Mouse (Mus musculus): Measurements from ENCODE around the gene Fxyd5.

Gene Fxyd5

DNA sequence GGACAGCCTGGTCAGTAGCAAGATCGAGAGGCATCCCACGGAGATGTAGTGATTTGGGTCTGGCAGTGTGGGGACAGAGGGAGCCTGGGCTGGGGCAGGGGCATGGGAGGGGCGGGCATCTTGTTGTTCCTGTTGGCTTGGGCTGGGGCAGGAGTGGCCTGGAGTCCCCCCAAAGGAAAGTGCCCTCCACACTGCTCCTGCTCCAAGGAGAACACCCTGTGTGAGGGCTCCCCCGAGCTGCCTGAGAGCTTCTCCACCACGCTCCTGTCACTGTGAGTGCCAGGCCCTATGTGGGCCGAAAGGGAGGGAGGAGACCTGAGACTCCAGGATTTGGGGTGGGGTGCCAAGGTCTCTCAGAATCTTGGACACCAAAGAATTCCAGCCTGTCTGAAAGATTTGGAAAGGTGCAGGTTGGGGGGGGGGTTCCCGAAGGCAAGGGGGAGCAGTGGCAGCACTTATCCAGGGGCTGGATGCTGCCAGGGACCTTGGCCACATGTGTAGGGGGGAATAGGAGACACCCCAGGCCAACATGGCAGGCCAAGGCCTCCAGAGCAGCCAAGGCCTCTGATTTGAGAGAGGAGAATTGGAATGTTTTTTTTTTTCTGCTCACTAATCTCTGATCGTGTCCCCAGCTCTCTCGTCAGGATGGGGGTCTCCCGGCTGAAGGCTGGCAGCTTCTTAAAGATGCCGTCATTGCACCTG lies 17.8 kb upstream of the Fxyd5 start:
- DNase-seq: no peak

DNA sequence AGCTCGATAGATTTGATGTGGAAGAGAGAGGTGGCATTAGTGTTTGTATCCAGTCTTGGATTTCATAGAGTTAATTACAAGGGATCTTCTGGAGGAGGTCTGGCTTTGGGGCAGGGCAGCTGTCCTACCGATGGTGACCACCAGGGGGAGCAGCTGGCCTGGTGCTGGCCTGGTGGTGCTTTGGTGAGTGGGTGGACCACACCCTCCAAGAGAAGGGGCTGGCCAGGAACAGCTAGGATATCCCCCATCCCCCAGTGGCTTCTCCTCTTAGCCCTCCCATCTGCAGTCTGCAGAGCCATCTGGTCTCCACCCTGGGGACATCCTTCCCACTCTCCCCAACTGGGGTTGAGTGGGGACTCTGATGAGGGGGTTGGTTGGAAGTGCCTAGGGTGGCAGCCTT lies 16.8 kb upstream of the Fxyd5 start, which contains the start of gene Lgi4:
Lgi4 (plus strand) TSS at position 235 of the 400 bp plus-strand sequence.
- peak; percentile 94 for DNase-seq

DNA sequence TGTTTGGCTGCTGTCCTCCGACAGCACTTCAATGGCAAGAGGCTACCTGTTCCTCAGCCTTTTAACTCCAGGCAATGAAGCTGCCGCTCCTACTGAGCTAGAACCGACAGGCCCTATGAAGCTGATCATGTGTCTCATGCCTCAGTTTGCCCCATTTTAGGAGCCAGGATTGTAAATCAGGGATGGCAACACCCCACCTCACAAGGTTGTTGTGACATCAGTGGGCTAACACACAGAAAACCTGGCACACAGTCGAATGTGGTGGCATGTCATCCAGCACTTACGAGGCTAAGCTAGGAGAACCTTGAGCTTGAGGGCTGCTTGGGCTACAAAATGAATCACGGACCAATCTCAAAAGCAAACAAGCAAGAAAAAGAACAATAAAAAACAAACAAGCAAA lies 15.9 kb upstream of the Fxyd5 start:
- DNase-seq: no peak

DNA sequence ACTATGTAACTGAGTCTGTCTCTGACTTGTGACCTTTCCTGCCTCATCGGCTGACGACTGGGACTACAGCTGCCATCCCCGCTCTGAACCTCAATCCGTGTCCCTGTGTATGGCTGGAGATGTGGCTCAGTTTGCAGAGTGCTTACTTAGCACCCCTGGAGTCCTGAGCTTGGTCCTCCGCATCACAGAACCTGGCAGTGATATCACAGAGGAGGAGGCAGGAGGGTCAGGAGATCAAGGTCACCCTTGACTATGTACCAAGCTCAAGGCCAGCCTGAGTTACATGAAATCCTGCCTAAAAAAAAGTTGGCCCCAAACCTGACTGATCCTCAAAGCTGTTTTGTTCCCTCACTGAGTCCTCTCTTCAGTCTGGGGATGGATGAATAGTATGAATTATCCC lies 15.4 kb upstream of the Fxyd5 start:
- no peak for DNase-seq

DNA sequence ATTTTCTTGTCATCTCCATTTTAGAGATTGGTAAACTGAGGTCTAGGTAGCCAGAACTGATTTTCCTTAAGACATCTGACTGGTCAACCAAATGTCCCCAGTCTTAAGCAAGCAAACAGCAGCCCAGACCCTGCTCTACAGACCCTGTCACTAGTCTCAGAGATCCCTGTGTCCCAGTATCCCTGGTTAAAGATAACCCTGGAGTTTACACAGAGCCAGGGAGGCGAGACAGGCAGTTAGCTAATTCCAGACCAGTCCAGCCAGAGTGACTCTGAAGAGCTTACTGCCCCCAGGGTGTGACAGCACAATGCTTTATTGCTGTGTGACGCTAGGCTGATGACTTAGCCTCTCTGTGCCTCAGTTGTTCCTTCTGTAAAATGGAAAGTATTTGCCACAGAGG lies 14.8 kb upstream of the Fxyd5 start, which contains the start of gene Fxyd1:
Fxyd1 (minus strand) TSS at position 129 of the 400 bp plus-strand sequence.
- no peak for DNase-seq

DNA sequence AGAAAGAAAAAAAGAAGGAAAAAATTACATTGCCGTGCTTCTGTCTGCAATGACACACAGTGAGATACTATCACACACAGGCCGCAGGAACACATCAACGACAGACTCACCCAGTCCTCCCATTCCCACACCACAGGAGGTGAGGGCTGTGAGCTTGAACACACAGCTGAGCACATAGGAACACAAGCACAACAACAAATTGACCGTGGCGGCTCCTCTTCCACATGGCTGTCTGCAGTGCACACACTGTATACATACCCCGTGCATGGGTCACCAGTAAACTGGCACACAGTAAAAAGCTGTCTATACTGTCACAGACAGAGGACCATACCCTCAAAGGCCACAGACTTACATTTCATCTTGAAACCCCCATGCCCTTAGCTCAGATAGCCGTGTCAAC lies 14.2 kb upstream of the Fxyd5 start:
- no peak for DNase-seq

DNA sequence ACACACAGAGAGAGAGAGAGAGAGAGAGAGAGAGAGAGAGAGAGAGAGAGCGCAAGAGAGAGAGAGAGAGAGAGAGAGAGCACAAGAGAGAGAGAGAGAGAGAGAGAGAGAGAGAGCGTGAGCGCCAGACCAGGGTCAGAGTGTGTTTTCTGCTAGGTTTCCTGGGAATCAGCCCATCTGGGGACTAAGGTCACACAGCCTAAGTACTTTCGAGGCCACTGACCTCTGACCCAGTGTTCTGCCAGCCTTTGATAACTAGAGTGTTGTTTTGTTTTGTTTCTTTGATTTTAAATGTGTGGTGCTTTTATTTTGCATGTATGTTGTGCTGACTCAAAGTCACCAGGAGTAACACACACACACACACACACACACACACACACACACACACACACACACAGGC lies 13.6 kb upstream of the Fxyd5 start:
- peak; percentile 57 for DNase-seq

DNA sequence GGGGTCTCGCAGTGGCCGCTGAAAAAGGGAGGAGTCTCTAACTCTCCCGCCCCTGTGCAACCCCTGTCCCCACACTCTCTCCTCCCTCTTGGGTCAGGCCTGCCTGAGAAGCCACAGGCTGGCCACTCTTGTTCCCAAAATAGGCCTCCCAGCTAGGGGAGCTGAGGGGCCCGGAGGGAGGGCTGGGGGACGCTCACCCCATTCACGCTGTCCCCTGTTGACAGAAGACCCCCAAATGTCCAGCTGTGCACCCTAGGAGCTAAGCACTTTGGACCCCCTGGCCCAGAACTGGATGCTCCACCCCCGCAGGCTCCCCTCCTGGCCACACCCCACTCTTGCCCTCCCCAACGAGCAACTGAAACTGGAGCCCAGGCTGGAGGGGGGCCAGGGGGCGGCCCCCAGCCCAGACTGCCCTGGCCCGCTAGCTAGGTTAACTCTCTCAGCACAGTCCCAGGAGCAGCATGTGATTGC lies 13.1 kb upstream of the Fxyd5 start:
- peak; percentile 91 for DNase-seq

DNA sequence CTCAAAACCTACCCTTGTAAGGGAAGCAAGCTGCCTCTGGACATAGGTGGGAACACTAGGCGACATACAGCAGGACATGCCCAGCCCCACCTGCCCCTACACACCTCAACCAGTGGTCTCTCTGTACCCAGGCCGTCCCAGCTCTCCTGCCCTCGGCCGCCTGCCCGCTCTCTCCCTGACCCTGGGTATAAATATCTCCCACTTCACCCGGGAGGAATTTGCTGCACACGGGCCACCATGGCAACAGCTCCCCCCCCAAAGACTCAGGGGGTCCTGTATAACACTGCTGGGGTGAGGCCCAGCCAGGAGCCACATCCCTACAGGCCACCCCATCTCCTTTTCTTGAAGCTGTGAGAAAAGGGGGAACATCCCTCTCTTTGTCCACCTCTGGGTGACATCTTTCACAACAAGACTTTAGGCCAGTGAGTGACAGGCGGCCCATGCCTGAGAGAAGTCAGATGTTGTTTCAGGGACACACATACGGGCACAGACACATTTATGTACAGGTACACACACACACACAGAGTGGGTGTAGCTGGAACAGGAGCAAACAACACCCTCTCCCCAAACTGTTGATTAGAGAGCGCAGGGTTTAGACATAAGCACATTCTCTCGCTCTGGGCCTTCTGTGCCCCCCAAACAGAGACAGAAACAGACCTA lies 12.5 kb upstream of the Fxyd5 start:
- peak; percentile 54 for DNase-seq

DNA sequence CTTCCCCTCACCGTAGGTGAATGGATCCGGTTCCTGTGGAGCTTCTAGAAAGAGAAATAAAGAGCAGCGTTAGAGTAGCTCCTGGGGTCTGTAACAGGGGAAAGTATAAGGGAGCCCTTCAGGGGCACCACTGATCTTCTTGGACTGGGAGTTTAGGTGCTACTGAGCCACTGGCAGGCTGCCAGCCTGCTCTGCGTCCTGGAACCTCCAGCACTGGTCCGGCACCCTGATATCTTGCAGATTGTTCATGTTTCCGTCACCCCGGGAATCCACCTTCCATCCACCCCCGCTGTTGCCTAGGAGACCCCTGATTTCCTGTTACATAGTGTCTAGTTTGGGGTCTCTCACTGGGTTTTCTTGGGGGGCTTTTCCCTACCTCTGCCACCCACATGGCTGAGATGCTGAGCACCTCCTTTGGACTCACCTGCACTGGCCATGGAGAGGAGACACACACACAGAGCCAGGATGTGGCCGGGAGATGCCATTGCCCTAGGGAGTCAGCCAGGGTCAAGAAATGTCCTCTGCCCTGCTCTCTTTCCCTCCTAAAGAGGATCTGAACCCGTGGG lies 11.7 kb upstream of the Fxyd5 start:
- DNase-seq: no peak

DNA sequence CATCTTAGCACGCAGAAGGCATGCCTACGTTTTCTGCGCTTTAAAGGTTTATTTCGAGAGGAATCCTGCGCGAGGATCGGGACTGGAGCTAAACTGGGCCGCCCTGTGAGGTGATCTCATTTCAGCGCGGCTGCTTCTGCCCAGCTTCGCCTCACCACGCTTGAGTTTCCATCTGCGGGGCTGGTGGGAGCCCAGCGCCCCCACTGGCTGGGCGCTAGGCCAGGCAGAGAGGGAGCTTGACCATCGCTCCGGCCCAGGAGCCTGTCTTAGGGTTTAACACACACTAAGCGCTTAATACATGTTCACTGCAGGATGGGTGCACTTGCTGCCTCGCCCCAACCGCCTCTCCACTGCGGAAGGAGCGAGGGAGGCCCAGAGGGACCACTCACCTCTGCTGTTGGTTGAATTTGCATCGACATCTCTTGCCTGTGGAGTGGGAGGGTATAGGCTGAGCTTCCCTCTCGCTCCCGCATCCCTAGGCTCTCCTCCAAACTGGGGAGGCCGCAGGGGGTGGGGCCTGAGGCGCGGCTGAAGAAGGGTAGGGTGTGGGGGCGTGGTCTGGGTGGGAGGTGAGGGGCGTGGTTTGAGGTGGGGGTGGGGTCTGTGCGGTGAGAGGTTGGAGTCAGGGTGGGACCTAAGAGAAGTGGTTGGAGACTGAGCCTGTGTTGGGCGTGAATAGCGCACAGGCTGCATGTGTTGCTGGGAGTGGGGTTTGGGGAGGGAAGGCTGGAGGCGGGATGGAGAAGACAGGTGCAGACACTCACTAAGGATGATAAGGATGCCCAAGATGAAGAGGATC lies 10.6 kb upstream of the Fxyd5 start:
- DNase-seq: peak; percentile 52

DNA sequence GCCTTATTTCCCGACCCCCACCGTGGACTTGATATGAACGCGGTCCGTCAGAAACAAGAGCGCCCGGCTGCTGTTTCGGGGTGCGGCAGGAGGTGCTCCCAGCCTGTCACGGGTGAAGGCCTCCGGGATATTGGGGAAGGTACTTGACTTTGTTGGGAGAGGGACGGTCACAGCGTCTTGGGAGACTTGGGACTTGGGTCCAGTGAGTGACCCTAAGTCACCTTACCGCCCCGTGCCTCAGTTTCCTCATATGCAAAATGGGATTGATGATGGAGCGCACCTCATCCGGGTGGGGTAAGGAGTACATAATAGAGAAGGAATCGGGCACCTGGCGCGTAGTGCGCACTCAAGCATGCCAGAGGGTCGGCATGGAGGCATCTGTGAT lies 10.0 kb upstream of the Fxyd5 start:
- no peak for DNase-seq

DNA sequence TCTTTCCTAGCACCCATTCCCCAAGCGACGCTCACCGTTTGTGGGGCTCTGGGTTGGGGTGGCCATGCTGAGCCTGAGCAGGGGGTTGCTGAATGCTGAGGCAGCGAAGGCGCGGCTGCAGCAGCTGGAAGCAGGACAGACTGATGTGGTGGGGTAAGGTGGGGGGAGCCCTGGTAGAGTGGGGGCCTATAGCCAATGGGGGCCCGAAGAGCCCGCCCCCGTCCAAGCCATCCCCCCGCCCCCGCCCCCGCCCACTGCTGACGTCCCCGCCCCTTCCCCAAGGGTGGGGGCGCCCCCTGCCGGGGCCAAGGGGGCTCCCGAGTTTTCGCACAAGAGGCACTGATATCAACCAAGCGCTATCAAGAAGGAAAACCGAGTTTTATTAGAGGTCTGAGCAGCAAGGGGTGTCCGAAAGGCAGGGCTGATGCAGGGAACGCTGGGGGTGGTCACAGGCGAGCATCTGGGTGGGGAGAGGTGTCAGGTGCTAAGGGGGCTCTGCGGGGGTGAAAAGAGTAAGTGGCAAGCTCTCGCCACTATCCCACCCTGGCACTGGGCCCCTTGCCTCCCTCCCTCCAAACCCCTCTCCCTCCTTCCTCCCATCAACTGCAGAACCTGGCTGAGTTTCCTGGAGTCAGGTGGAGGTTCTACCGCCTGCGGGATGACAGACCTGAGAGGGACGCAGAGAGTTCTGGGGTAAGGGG lies 9.2 kb upstream of the Fxyd5 start, which contains the start of gene Fxyd7:
Fxyd7 (minus strand) TSS at position 147 of the 701 bp plus-strand sequence.
- DNase-seq: no peak

DNA sequence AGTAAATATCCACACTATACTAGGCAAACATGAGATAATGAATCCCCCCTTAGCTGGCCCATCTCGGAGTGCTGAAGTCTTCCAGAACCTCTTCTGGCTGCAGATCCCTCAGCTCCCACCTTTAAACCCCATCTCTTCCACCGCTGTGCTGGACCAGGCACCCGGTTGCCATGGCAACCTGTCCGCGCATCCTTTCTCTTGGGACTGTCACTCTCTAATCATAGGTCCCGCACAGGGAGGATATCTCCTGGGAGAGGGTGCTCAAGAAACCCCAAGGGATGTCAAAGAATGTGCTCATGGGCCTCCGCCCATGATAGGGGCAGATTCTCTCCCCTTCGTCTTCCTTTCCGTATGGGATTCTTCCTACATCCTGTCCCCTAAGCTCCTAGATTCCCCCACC lies 8.6 kb upstream of the Fxyd5 start:
- DNase-seq: no peak

DNA sequence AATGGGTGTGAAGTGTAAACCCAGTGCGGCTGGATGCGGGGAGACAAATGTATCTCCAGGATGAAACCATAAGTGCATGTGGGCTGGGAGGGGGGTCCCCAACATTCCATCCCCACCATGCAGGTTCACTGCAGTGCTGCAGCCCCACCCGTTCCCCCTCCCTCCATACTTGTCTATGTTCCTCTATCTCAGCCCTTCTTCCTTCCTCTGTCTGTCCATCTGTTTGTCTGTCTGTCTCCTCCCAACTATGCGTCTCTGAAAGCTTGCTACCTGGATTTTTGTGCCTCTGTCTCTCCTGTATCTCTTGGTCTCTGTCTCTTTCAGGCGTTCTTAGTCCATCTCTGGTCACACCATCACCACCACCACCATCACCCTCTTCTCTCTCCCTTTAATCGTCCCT lies 8.2 kb upstream of the Fxyd5 start:
- no peak for DNase-seq

DNA sequence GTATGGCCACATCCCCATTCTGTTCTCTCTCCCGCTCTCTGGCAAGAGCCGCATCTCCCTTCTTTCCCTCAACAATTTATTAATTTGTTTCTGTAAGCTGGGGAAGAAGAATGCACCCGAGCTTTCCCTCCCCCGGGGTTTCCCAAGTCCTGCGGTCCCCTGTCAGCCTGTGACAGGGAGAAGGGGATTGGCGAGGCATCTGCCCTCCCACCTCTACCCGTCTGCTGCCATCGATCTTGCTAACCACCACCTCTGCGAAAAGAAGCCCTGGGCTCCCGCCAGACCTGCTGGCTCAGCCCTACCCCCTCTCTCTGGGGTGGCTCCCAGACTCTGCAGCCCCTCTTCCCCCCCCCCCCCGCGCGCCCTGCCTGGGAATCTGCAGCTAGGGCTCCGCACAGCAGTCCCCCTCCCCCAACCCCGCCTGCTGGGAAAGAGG lies 7.6 kb upstream of the Fxyd5 start:
- DNase-seq: no peak

DNA sequence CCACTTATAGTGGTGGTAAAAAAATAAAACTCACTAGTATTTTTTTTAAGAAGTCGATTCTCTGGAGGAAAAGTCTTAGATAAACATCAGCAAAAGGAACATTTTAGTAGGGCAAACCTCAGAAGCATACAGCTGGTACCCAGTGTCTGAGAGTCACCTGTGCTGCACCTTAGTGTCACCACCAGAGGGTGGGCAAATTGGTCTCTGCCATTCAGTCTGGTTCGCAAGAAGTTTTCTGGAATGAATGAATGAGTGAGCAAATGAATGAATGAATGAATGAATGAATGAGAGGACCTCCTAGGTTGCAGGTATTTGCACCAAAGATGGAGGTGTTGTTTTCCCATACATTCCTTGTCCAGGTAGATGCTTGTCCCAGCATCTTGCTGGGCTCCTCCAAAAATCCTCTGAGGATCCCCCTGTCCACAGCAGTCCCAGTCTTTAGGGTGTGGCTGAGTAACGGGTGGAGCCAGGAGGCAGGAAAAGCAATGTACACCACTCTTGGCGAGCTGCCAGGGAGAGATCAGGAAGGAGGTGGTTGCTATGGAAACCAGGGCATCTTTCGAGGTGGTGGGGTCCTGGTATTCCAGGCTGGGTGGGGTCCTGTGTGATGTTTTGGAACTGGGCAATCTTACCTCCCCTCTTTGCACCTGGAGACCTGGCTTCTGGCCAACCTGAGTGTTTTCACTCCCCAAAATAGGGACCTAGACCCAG lies 7.0 kb upstream of the Fxyd5 start:
- peak; percentile 44 for DNase-seq

DNA sequence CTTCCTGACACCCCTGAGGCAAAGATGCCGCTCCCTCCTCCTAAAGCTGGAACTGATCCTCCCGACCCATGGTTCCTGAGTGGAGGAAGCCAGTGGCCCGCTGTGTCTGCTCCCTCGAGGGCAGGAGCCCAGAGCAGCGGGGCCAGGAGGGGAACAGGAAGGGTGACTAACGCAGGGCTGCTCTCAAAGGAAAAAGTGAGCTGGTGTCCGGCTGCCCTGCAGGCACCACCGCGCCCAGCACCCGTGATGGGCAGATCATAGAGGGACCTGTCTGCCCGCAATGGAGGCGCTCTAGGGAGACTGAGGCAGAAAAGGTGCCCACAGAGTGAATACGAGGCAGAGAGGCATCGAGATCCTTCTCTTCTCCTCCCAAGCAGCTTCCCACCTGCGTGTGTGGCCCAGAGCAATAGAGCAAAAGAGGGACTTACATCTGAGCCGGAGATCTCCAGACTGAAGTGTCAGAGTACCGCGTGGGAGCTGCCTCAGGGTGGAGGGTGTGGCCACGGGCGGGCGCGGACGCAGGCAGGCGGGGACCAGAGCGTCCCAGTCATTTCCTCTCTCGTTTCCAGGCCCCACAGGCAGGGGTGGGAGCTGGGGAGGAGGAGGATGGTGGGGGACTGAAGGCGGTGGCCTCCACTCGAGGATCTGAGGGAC lies 492 bp downstream of the Fxyd5 start:
- peak; percentile 79 for DNase-seq

DNA sequence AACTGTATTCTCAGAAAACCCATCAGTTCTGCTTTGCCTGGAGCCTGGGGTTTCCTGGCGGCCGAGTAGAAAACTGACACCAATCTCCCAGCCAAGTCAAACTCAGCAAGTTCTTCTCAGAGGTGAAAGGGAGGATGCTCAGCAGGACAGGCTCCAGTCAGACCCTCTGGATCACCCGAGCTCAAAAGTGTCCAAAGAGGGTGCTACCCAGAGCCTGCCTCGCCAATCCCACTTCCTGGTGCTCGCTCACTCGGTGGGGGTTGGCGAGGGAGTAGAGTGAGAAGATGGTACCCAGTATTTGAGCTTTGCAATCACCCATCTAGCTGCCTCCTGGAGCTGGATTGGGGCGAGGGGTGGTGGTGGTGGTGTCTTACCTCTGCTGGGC lies 1.3 kb downstream of the Fxyd5 start:
- DNase-seq: no peak

DNA sequence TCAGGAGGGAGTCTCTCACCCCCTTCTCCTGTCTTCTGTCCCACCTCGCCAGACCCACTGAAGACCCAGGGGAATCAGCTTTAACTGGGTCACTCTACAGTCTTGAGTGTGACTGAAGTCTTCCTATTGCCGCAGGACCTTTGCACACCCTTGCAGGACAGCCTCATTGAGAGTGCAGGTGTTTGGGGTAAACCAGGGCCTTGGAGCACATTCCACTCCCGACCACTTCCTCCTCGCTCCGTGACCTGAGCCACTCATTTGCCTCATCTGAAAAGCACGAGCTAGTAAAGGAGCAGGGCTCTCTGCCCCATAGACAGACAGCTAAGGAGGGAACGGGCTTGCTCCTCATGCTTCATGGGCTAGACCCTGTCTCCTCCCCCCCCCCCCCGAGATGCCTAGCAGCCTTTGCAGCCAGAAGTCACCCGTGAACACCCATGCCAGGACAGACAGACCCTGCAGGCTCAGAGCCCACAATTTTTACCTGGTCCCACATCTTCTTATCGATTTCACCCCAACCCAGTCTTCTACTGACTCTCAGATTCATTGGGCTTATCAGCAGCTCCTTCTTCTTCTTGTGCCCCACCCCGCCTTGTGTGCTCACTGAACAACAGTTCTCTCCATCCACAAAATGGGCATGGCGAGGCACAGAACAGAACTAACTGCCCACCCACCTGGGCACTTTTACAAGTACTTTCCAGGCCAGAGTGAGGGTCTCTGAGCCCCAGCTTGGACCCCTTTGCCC lies 1.8 kb downstream of the Fxyd5 start:
- DNase-seq: no peak

DNA sequence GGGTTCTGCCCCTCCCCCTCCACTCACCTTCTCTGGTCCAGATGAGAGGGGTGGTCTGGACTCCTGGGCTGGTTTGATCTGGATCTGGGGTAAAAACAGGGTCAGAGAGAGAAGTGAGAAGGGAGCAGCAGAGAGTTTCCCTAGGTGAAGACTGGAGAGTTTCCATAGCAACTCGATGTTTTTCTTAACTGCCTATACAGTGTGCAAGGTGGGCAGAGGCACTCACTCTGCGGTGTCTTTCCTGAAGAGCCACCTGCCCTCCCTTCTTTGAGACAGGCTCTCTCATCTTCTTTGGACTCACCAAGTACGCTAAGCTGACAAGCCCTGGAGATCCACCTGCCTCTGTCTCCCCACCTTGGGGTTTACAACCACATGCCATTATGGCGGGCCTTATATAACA lies 3.3 kb downstream of the Fxyd5 start:
- no peak for DNase-seq

Data from lung, postnatal 10 days (tissue).